Comparison of ENCODE assay signal across 8 mouse cellular contexts in the genomic region with DNA sequence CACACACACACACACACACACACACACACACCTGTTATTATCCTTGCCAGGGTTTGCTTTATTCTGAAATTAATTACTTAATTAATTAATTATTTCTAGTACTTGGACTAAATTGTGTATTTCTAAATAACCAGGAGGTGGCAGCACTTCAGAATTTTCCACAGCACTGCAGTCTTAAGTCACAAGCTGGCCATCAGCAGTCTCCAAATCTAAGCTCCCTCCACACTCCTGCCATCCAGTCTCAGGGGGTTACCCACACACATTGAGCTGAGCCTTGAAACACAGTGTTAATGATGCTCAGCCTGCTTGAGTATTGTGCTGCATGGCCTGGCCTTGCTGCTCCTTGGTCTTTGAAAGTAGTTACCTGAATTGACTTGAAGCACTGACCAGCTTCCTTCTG. TPM values are rescaled to one million over a fixed set of nuclear protein-coding genes. Genes with fewer than 3 reads are reported as not detected.
DNase-seq lines count a peak whose midpoint lies in the region; ATAC-seq and TF ChIP-seq lines count a peak whose summit lies in the region.
"Had no signal": no experiment of that assay in that cellular context is flagged by ENCODE, and none has a peak within 500 bp of the region (broad histone marks: within the 10 kb centered on the region; RNA-seq: fewer than 3 reads in every experiment).

No protein-coding gene starts in this region.

- TF ChIP-seq EP300 in stomach, postnatal 0 days (optimal IDR thresholded peaks at IDR 0.05): no peak

- no peaks in the 10 kb centered on the region for H3K36me3 ChIP-seq in liver, adult 2 months (ENCODE audit: control insufficient read depth, insufficient read depth, low read length)
- no peaks in the 10 kb centered on the region for H3K36me3 ChIP-seq in stomach, postnatal 0 days (ENCODE audit: control insufficient read depth, insufficient read depth, low read length)
- H3K36me3 ChIP-seq: limb, embryonic 12.5 days had no signal

- DNase-seq in liver, adult 2 months (ENCODE audit: extremely low read depth, low read depth, low spot score): peak; percentile 31
- DNase-seq in liver: no peak
- DNase-seq in brain, embryonic 14.5 days (ENCODE audit: low read depth): peak; percentile 89
- DNase-seq in embryo, embryonic 11.5 days (ENCODE audit: low read depth, low spot score): peak; percentile 13
- DNase-seq in layer of hippocampus, postnatal 14 days (ENCODE audit: low spot score in 2 of 2): peak; percentile 21 to 64
- no peak for DNase-seq in stomach, postnatal 0 days (ENCODE audit: low spot score)
- DNase-seq in gastrocnemius, postnatal 4 days (ENCODE audit: low spot score in 2 of 2): no peak

- H3K27me3 ChIP-seq in liver, adult 2 months (ENCODE audit: control insufficient read depth, insufficient read depth, low read length): no peaks in the 10 kb centered on the region
- no peaks in the 10 kb centered on the region for H3K27me3 ChIP-seq in stomach, postnatal 0 days (ENCODE audit: control insufficient read depth, insufficient read depth, low read length)
- H3K27me3 ChIP-seq: limb, embryonic 12.5 days had no signal

- peak; percentile 22; the same call in 1 of the 2 replicates for TF ChIP-seq CTCF in liver, adult 2 months (IDR thresholded peaks at IDR 0.05; ENCODE audit: low read depth, low read length)
- TF ChIP-seq CTCF in brain, embryonic 14.5 days (IDR thresholded peaks at IDR 0.05; ENCODE audit: borderline replicate concordance, extremely low read depth, insufficient read depth, insufficient read length): peak; percentile 47; the same call in 1 of the 2 replicates
- peak; percentile 65 for TF ChIP-seq CTCF in stomach, postnatal 0 days (IDR thresholded peaks at IDR 0.05; ENCODE audit: low read depth)

- no peak overlapping the region for H3K4me2 ChIP-seq in stomach, postnatal 0 days (replicated peaks; ENCODE audit: low read depth)
- H3K4me2 ChIP-seq: limb, embryonic 12.5 days had no signal

- no peaks in the 10 kb centered on the region for H3K79me2 ChIP-seq in liver, adult 2 months (ENCODE audit: control insufficient read depth, insufficient read depth, low read length)

- no peaks in the 10 kb centered on the region for H3K9me3 ChIP-seq in stomach, postnatal 0 days (ENCODE audit: control insufficient read depth, low read length)
- H3K9me3 ChIP-seq: limb, embryonic 12.5 days had no signal

- no peak overlapping the region for H3K4me3 ChIP-seq in liver, adult 2 months (ENCODE audit: insufficient read depth, low read depth, low read length)
- no peak overlapping the region for H3K4me3 ChIP-seq in stomach, postnatal 0 days (ENCODE audit: low read depth, low read length)
- H3K4me3 ChIP-seq: limb, embryonic 12.5 days had no signal

- H3K9ac ChIP-seq in liver, adult 2 months (ENCODE audit: low read depth, low read length): no peak overlapping the region
- no peak overlapping the region for H3K9ac ChIP-seq in stomach, postnatal 0 days (ENCODE audit: low read length)
- H3K9ac ChIP-seq: limb, embryonic 12.5 days had no signal

- TF ChIP-seq POLR2A in liver, adult 2 months (IDR thresholded peaks at IDR 0.05; ENCODE audit: extremely low read depth, insufficient read depth, low read length): no peak
- no peak for TF ChIP-seq POLR2A in brain, embryonic 14.5 days (IDR thresholded peaks at IDR 0.05; ENCODE audit: borderline replicate concordance, extremely low read depth, insufficient read depth, insufficient read length, poor library complexity, severe bottlenecking)

- no peak for ATAC-seq in stomach, postnatal 0 days (ENCODE audit: low FRiP score, low TSS enrichment)

- H3K27ac ChIP-seq in liver, adult 2 months (replicated peaks; ENCODE audit: insufficient read depth, low read depth, low read length): no peak overlapping the region
- H3K27ac ChIP-seq in stomach, postnatal 0 days (replicated peaks): no peak overlapping the region
- H3K27ac ChIP-seq: limb, embryonic 12.5 days had no signal

- no peaks in the 10 kb centered on the region for H3K4me1 ChIP-seq in liver, adult 2 months (ENCODE audit: control insufficient read depth, insufficient read depth, low read length)
- H3K4me1 ChIP-seq in stomach, postnatal 0 days (replicated peaks; ENCODE audit: control insufficient read depth, insufficient read depth): no peaks in the 10 kb centered on the region
- H3K4me1 ChIP-seq: limb, embryonic 12.5 days had no signal

RNA-seq across cellular contexts. Expression of a gene that starts 44.3 kb away (rescaled TPM):
- not detected in 2 replicates for total RNA-seq in liver, adult 2 months (2014; rRNA removed)
- not detected in 2 replicates for polyA plus RNA-seq in liver, adult 2 months (2012; rRNA removed)
- 2.7 and 3.1 TPM in 2 replicates for polyA plus RNA-seq in brain, embryonic 14.5 days (2012; rRNA removed)
- total RNA-seq in layer of hippocampus, postnatal 14 days (2021): 1 to 10 TPM; 1.1 to 1.2 TPM
- 0.12 and 0.19 TPM in 2 replicates for polyA plus RNA-seq in stomach, postnatal 0 days (2015; fragmentation: Nextera tagmentation; extraction: Ambion mirVana)
- total RNA-seq in gastrocnemius, postnatal 4 days (2021): not detected

Comparison
In these comparisons a context has a peak if more than half of its experiments do, and no peak if none do; other contexts are left out.
1. DNase-seq: peak in liver, adult 2 months (single experiment), brain, embryonic 14.5 days (single experiment), embryo, embryonic 11.5 days (single experiment) and layer of hippocampus, postnatal 14 days (2 of 2); none in liver (single experiment), stomach, postnatal 0 days (single experiment) and gastrocnemius, postnatal 4 days (0 of 2).
2. Peak in every context shown above with its lines, with median percentiles within 50 percentile points of each other: CTCF ChIP-seq.